Mouse (Mus musculus): ENCODE data around the gene Pde9a.

GRCm38 (mm10) chr17:31486616-31487198 is 100.7 kb downstream of the Pde9a start:
- TF ChIP-seq KAT2A (conservative IDR thresholded peaks at IDR 0.05; ENCODE audit: low read depth, low read length) (no peak), MAFK (IDR thresholded peaks at IDR 0.05; ENCODE audit: borderline replicate concordance, low read depth, low read length) (no peak), ZMIZ1 (IDR thresholded peaks at IDR 0.05; ENCODE audit: low read depth, low read length) (no peak), CTCF (IDR thresholded peaks at IDR 0.05 in 2 of 3, conservative IDR thresholded peaks at IDR 0.05 in 1 of 3; ENCODE audit: control insufficient read depth in 1 of 3, insufficient read depth in 1 of 3, low read depth in 2 of 3, low read length in 3 of 3, poor library complexity in 1 of 3, severe bottlenecking in 1 of 3) (no peak)
